Mouse (Mus musculus): ENCODE measurements around the gene Zbtb12. TPM values are rescaled to one million over a fixed set of nuclear protein-coding genes. Genes with fewer than 3 reads are reported as not detected.
A peak's percentile ranks its signal among the peaks of the same experiment; 100 is the strongest.

Gene Zbtb12
- polyA plus RNA-seq, 1 experiment, result 4.6 TPM

- H3K4me1 ChIP-seq (ENCODE audit: control insufficient read depth, insufficient read depth, low read length), result peaks cover 46% of the 10 kb centered on the region
- TF ChIP-seq POLR2A (IDR thresholded peaks at IDR 0.05; ENCODE audit: borderline replicate concordance, low read depth, low read length), result no peak
- no peak for TF ChIP-seq CTCF (IDR thresholded peaks at IDR 0.05; ENCODE audit: low read depth, low read length)
- H3K4me3 ChIP-seq (ENCODE audit: insufficient read depth, low read length), result peak overlapping the region; percentile 36
These were observed 55.5 kb downstream of the Zbtb12 start for GRCm38 (mm10) chr17:34934830-34935229.

GRCm38 (mm10) chr17:34937960-34938505 lies 58.8 kb downstream of the Zbtb12 start:
- peaks cover 38% of the 10 kb centered on the region for H3K4me1 ChIP-seq (ENCODE audit: control insufficient read depth, insufficient read depth, low read length)
- no peak for TF ChIP-seq POLR2A (IDR thresholded peaks at IDR 0.05; ENCODE audit: borderline replicate concordance, low read depth, low read length)
- no peak for TF ChIP-seq CTCF (IDR thresholded peaks at IDR 0.05; ENCODE audit: low read depth, low read length)
- H3K27ac ChIP-seq (ENCODE audit: insufficient read depth, low read depth, low read length), result no peak overlapping the region
- H3K4me3 ChIP-seq (ENCODE audit: insufficient read depth, low read length), result no peak overlapping the region

More at GRCm38 (mm10) chr17:34934830-34935229, 55.5 kb downstream of the Zbtb12 start:
- peak overlapping the region; percentile 37 for H3K27ac ChIP-seq (ENCODE audit: insufficient read depth, low read depth, low read length)

GRCm38 (mm10) chr17:34941344-34942041 lies 62.2 kb downstream of the Zbtb12 start:
- Histone ChIP-seq H3K27ac (ENCODE audit: insufficient read depth, low read depth, low read length) (no peak overlapping the region), H3K4me3 (ENCODE audit: insufficient read depth, low read length) (no peak overlapping the region), H3K4me1 (ENCODE audit: control insufficient read depth, insufficient read depth, low read length) (peaks cover 16% of the 10 kb centered on the region)
- TF ChIP-seq CTCF (IDR thresholded peaks at IDR 0.05; ENCODE audit: low read depth, low read length) (no peak), POLR2A (IDR thresholded peaks at IDR 0.05; ENCODE audit: borderline replicate concordance, low read depth, low read length) (no peak)

- H3K4me1 ChIP-seq (ENCODE audit: control insufficient read depth, insufficient read depth, low read length), result peaks cover 9% of the 10 kb centered on the region
- no peak overlapping the region for H3K4me3 ChIP-seq (ENCODE audit: insufficient read depth, low read length)
- H3K27ac ChIP-seq (ENCODE audit: insufficient read depth, low read depth, low read length), result no peak overlapping the region
- no peak for TF ChIP-seq CTCF (IDR thresholded peaks at IDR 0.05; ENCODE audit: low read depth, low read length)
- no peak for TF ChIP-seq POLR2A (IDR thresholded peaks at IDR 0.05; ENCODE audit: borderline replicate concordance, low read depth, low read length)
These were observed 64.0 kb downstream of the Zbtb12 start for GRCm38 (mm10) chr17:34943128-34943815.

GRCm38 (mm10) chr17:34944362-34944761 lies 65.1 kb downstream of the Zbtb12 start:
- H3K4me1 ChIP-seq (ENCODE audit: control insufficient read depth, insufficient read depth, low read length), result peaks cover 5% of the 10 kb centered on the region
- TF ChIP-seq POLR2A (IDR thresholded peaks at IDR 0.05; ENCODE audit: borderline replicate concordance, low read depth, low read length) (no peak), CTCF (IDR thresholded peaks at IDR 0.05; ENCODE audit: low read depth, low read length) (no peak)
- H3K4me3 ChIP-seq (ENCODE audit: insufficient read depth, low read length), result no peak overlapping the region
- H3K27ac ChIP-seq (ENCODE audit: insufficient read depth, low read depth, low read length), result no peak overlapping the region

Other genes with a start within 250 kb of the Zbtb12 start
- gene Prrt1, start 249.9 kb upstream of the Zbtb12 start, polyA plus RNA-seq (2012; ENCODE audit: insufficient read depth, insufficient read length, missing spikeins), result 0.76 and 1.3 TPM in 2 replicates
- gene Fkbpl, start 234.7 kb upstream of the Zbtb12 start, polyA plus RNA-seq (2012; ENCODE audit: insufficient read depth, insufficient read length, missing spikeins), result 22.4 and 22.9 TPM in 2 replicates
- gene Atf6b, start 232.3 kb upstream of the Zbtb12 start, polyA plus RNA-seq (2012; ENCODE audit: insufficient read depth, insufficient read length, missing spikeins), result 42.6 and 62.7 TPM in 2 replicates
- not detected in 2 replicates for gene Tnxb, start 208.9 kb upstream of the Zbtb12 start, polyA plus RNA-seq (2012; ENCODE audit: insufficient read depth, insufficient read length, missing spikeins)
- gene C4b, start 135.6 kb upstream of the Zbtb12 start, polyA plus RNA-seq (2012; ENCODE audit: insufficient read depth, insufficient read length, missing spikeins), result 0.75 and 2.2 TPM in 2 replicates
- gene Cyp21a1, start 74.9 kb upstream of the Zbtb12 start, polyA plus RNA-seq (2012; ENCODE audit: insufficient read depth, insufficient read length, missing spikeins), result not detected in 2 replicates
- 33.8 and 44.1 TPM in 2 replicates for gene Stk19, start 42.5 kb upstream of the Zbtb12 start, polyA plus RNA-seq (2012; ENCODE audit: insufficient read depth, insufficient read length, missing spikeins)
- 30.8 and 38.9 TPM in 2 replicates for gene Dxo, start 42.5 kb upstream of the Zbtb12 start, polyA plus RNA-seq (2012; ENCODE audit: insufficient read depth, insufficient read length, missing spikeins)
- gene Skiv2l, start 29.3 kb upstream of the Zbtb12 start, polyA plus RNA-seq (2012; ENCODE audit: insufficient read depth, insufficient read length, missing spikeins), result 37.8 and 40.2 TPM in 2 replicates
- gene Nelfe, start 29.1 kb upstream of the Zbtb12 start, polyA plus RNA-seq (2012; ENCODE audit: insufficient read depth, insufficient read length, missing spikeins), result 48.9 and 56.8 TPM in 2 replicates
- gene Cfb, start 17.0 kb upstream of the Zbtb12 start, polyA plus RNA-seq (2012; ENCODE audit: insufficient read depth, insufficient read length, missing spikeins), result 12.0 and 13.3 TPM in 2 replicates
- gene Gm20547, start 2.6 kb downstream of the Zbtb12 start, polyA plus RNA-seq (2012; ENCODE audit: insufficient read depth, insufficient read length, missing spikeins), result 0.27 TPM in 1 of 2 replicates, not detected in the other
- not detected in 2 replicates for gene C2, start 18.8 kb downstream of the Zbtb12 start, polyA plus RNA-seq (2012; ENCODE audit: insufficient read depth, insufficient read length, missing spikeins)
- gene Ehmt2, start 19.0 kb downstream of the Zbtb12 start, polyA plus RNA-seq (2012; ENCODE audit: insufficient read depth, insufficient read length, missing spikeins), result 145 and 150 TPM in 2 replicates
- gene Slc44a4, start 35.0 kb downstream of the Zbtb12 start, polyA plus RNA-seq (2012; ENCODE audit: insufficient read depth, insufficient read length, missing spikeins), result not detected in 2 replicates
- gene Neu1, start 51.8 kb downstream of the Zbtb12 start, polyA plus RNA-seq (2012; ENCODE audit: insufficient read depth, insufficient read length, missing spikeins), result 73.6 and 73.9 TPM in 2 replicates
- 1.2 and 1.5 TPM in 2 replicates for gene Hspa1b, start 79.8 kb downstream of the Zbtb12 start, polyA plus RNA-seq (2012; ENCODE audit: insufficient read depth, insufficient read length, missing spikeins)
- gene Gm20481, start 90.4 kb downstream of the Zbtb12 start, polyA plus RNA-seq (2012; ENCODE audit: insufficient read depth, insufficient read length, missing spikeins), result not detected in 2 replicates
- 1.3 TPM in 2 replicates for gene Hspa1a, start 92.7 kb downstream of the Zbtb12 start, polyA plus RNA-seq (2012; ENCODE audit: insufficient read depth, insufficient read length, missing spikeins)
- not detected in 2 replicates for gene Hspa1l, start 93.2 kb downstream of the Zbtb12 start, polyA plus RNA-seq (2012; ENCODE audit: insufficient read depth, insufficient read length, missing spikeins)
- 37.1 and 44.0 TPM in 2 replicates for gene Lsm2, start 102.4 kb downstream of the Zbtb12 start, polyA plus RNA-seq (2012; ENCODE audit: insufficient read depth, insufficient read length, missing spikeins)
- 28.4 and 35.2 TPM in 2 replicates for gene Vars, start 121.5 kb downstream of the Zbtb12 start, polyA plus RNA-seq (2012; ENCODE audit: insufficient read depth, insufficient read length, missing spikeins)
- 0.31 and 0.34 TPM in 2 replicates for gene Vwa7, start 137.1 kb downstream of the Zbtb12 start, polyA plus RNA-seq (2012; ENCODE audit: insufficient read depth, insufficient read length, missing spikeins)
- gene Sapcd1, start 148.5 kb downstream of the Zbtb12 start, polyA plus RNA-seq (2012; ENCODE audit: insufficient read depth, insufficient read length, missing spikeins), result not detected in 2 replicates
- gene Msh5, start 167.3 kb downstream of the Zbtb12 start, polyA plus RNA-seq (2012; ENCODE audit: insufficient read depth, insufficient read length, missing spikeins), result 2.4 and 3.2 TPM in 2 replicates
- gene Clic1, start 170.5 kb downstream of the Zbtb12 start, polyA plus RNA-seq (2012; ENCODE audit: insufficient read depth, insufficient read length, missing spikeins), result 357 and 381 TPM in 2 replicates
- gene Ddah2, start 179.6 kb downstream of the Zbtb12 start, polyA plus RNA-seq (2012; ENCODE audit: insufficient read depth, insufficient read length, missing spikeins), result 9.0 and 10.9 TPM in 2 replicates
- gene Ly6g6c, start 185.9 kb downstream of the Zbtb12 start, polyA plus RNA-seq (2012; ENCODE audit: insufficient read depth, insufficient read length, missing spikeins), result not detected in 2 replicates
- not detected in 2 replicates for gene Mpig6b, start 186.7 kb downstream of the Zbtb12 start, polyA plus RNA-seq (2012; ENCODE audit: insufficient read depth, insufficient read length, missing spikeins)
- not detected in 2 replicates for gene Ly6g6e, start 197.4 kb downstream of the Zbtb12 start, polyA plus RNA-seq (2012; ENCODE audit: insufficient read depth, insufficient read length, missing spikeins)
- 1.0 TPM in 1 of 2 replicates, not detected in the other for gene Ly6g6d, start 198.6 kb downstream of the Zbtb12 start, polyA plus RNA-seq (2012; ENCODE audit: insufficient read depth, insufficient read length, missing spikeins)
- gene Ly6g6f, start 206.1 kb downstream of the Zbtb12 start, polyA plus RNA-seq (2012; ENCODE audit: insufficient read depth, insufficient read length, missing spikeins), result not detected in 2 replicates
- 39.8 and 40.7 TPM in 2 replicates for gene Abhd16a, start 209.8 kb downstream of the Zbtb12 start, polyA plus RNA-seq (2012; ENCODE audit: insufficient read depth, insufficient read length, missing spikeins)
- gene Ly6g5c, start 228.8 kb downstream of the Zbtb12 start, polyA plus RNA-seq (2012; ENCODE audit: insufficient read depth, insufficient read length, missing spikeins), result not detected in 2 replicates
- gene Ly6g5b, start 235.9 kb downstream of the Zbtb12 start, polyA plus RNA-seq (2012; ENCODE audit: insufficient read depth, insufficient read length, missing spikeins), result 0.54 and 0.92 TPM in 2 replicates
- 24.6 and 29.1 TPM in 2 replicates for gene Gpank1, start 242.0 kb downstream of the Zbtb12 start, polyA plus RNA-seq (2012; ENCODE audit: insufficient read depth, insufficient read length, missing spikeins)
- 136 and 143 TPM in 2 replicates for gene Csnk2b, start 242.6 kb downstream of the Zbtb12 start, polyA plus RNA-seq (2012; ENCODE audit: insufficient read depth, insufficient read length, missing spikeins)
- gene D17H6S53E, start 246.9 kb downstream of the Zbtb12 start, polyA plus RNA-seq (2012; ENCODE audit: insufficient read depth, insufficient read length, missing spikeins), result 29.2 and 30.4 TPM in 2 replicates

All from bone marrow macrophage, adult 2 months (primary cell).